Mouse (Mus musculus) hindbrain, embryonic 11.5 days (tissue): Measurements from ENCODE around the gene Scube1. TPM values are rescaled to one million over a fixed set of nuclear protein-coding genes. Genes with fewer than 3 reads are reported as not detected.

ENCODE experiments used
- polyA plus RNA-seq: library from polyadenylated mRNA; unstranded; fragments of >200 nt; fragmentation: Nextera tagmentation; extraction: Ambion mirVana; gene quantifications from 2 replicates; pipeline ENCODE4 v1.2.1, GENCODE M21; 2014

The Scube1 gene
- polyA plus RNA-seq, 1 experiment from 2014 or later: 32.8 TPM

Other genes starting within 250 kb of the Scube1 start
- 37.0 and 38.9 TPM in 2 replicates for gene Ttll1, start 214.1 kb downstream of the Scube1 start, polyA plus RNA-seq
- 2.1 and 3.3 TPM in 2 replicates for gene Bik, start 198.2 kb downstream of the Scube1 start, polyA plus RNA-seq
- gene Tspo, start 161.4 kb downstream of the Scube1 start, polyA plus RNA-seq: 27.4 and 32.0 TPM in 2 replicates
- gene Mcat, start 161.2 kb downstream of the Scube1 start, polyA plus RNA-seq: 38.9 and 39.0 TPM in 2 replicates
- 43.4 and 43.6 TPM in 2 replicates for gene Ttll12, start 129.9 kb downstream of the Scube1 start, polyA plus RNA-seq
- 4.2 and 4.8 TPM in 2 replicates for gene Mpped1, start 54.4 kb upstream of the Scube1 start, polyA plus RNA-seq